Mouse (Mus musculus) lung, postnatal 0 days (tissue): ENCODE data around the gene Ippk.

ENCODE experiments used
- CTCF ChIP-seq: IDR thresholded peaks from 2 replicates; pipeline ENCODE4 v1.5.1; 2016; ENCODE audit warnings: antibody characterized with exemption, mild to moderate bottlenecking
- EP300 ChIP-seq: IDR thresholded peaks from 2 replicates; pipeline ENCODE4 v1.6.1; 2016; ENCODE audit warnings: antibody characterized with exemption, mild to moderate bottlenecking, control low read depth

- no peak for TF ChIP-seq EP300
- no peak for TF ChIP-seq CTCF
Observed at GRCm38 (mm10) chr13:49505776-49506175, 84.7 kb downstream of the Ippk start.
